Mouse (Mus musculus): Measurements from ENCODE around the gene Sim1. TPM values are rescaled to one million over a fixed set of nuclear protein-coding genes. Genes with fewer than 3 reads are reported as not detected.

The Sim1 gene
- polyA plus RNA-seq, 1 experiment from 2014 or later, result 0.23 TPM

DNA sequence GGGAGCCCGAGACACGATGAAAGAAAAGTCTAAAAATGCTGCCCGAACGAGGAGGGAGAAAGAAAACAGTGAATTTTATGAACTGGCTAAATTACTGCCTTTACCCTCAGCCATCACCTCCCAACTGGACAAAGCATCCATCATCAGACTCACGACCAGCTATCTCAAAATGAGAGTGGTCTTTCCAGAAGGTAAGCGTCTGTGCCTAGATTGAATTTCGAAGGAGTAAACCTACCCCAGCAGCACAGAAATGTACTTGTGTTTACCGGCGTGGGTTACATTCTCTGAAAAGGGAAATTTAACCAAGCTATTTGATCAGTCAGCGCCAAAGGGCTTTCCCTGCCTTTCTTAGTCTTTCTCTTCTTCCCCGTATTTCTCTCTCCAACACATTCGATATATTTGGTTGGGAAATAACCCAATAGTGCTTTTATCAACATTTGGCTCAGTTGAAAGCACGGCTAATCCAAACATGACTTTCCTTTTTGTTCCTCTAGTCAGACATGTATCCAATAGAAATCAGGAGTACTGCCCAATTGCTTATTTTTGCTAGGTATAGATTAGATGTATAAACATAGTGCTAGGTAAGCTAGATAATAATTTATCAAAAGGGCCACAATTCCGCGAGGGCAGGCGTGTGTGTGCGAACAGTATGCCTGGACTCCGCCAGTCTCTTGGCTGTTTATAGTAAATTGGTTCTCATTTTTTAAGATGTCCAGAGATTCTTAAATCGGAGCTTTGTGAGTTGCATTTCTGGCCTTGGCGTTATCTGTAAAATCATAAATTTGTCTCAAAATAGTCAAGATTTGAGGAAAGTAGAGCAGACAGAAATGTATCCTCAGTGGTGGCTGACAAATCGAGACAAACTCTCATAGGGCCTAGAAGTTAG lies 1.6 kb downstream of the Sim1 start:
- no peak overlapping the region for H3K27ac ChIP-seq
- H3K9ac ChIP-seq, result no peak overlapping the region
- peak overlapping the region; percentile 83; the same call in 1 of the 2 replicates for H3K4me2 ChIP-seq
- peaks cover 22% of the 10 kb centered on the region; the same call in 1 of the 2 replicates for H3K4me1 ChIP-seq
- peaks cover 76% of the 10 kb centered on the region for H3K27me3 ChIP-seq (replicated peaks)
- no peak for ATAC-seq (ENCODE audit: insufficient read depth, low FRiP score, low read depth)
- no peaks in the 10 kb centered on the region for H3K9me3 ChIP-seq
- H3K4me3 ChIP-seq (replicated peaks), result peak overlapping the region; percentile 48; the same call in 1 of the 2 replicates
- 6% methylated on average over 21 of the region's 21 CpGs for WGBS
- no peaks in the 10 kb centered on the region for H3K36me3 ChIP-seq

DNA sequence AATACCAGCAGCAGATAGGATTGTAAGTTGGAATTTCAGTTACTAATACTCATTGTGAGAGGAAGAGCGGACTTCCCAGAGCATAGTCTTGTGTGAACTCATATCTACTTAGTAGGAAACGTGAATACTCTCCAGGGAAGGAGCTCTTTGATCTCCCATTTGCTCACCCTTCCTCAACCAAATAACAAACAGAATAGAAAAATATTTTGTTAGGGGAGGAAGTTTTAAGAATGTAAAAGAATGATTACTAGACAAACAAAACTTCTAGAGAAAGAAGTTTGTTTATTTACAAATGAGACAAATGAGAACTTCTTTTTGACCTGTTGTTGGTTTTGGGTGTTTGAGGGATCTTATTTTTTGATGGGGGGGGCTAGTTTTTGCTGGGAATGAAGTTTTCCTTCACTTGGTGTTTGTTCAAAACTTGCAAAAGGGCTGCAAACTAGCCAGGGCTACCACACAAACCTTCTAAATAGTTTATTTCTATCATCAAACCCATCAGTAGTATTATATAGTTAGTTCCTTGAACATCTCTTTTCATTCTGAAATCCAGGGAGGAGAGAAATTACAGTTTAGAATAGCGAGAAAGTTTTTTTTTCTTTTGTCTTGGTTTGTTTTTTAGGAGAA lies 2.3 kb downstream of the Sim1 start:
- no peak overlapping the region for H3K27ac ChIP-seq
- H3K36me3 ChIP-seq, result no peaks in the 10 kb centered on the region
- H3K27me3 ChIP-seq (replicated peaks), result peaks cover 77% of the 10 kb centered on the region
- H3K4me2 ChIP-seq, result no peak overlapping the region
- H3K4me3 ChIP-seq (replicated peaks), result no peak overlapping the region
- no peak overlapping the region for H3K9ac ChIP-seq
- WGBS, result 17% methylated on average over 3 of the region's 3 CpGs
- ATAC-seq (ENCODE audit: insufficient read depth, low FRiP score, low read depth), result no peak
- no peaks in the 10 kb centered on the region for H3K9me3 ChIP-seq
- H3K4me1 ChIP-seq, result peaks cover 24% of the 10 kb centered on the region; the same call in 1 of the 2 replicates

DNA sequence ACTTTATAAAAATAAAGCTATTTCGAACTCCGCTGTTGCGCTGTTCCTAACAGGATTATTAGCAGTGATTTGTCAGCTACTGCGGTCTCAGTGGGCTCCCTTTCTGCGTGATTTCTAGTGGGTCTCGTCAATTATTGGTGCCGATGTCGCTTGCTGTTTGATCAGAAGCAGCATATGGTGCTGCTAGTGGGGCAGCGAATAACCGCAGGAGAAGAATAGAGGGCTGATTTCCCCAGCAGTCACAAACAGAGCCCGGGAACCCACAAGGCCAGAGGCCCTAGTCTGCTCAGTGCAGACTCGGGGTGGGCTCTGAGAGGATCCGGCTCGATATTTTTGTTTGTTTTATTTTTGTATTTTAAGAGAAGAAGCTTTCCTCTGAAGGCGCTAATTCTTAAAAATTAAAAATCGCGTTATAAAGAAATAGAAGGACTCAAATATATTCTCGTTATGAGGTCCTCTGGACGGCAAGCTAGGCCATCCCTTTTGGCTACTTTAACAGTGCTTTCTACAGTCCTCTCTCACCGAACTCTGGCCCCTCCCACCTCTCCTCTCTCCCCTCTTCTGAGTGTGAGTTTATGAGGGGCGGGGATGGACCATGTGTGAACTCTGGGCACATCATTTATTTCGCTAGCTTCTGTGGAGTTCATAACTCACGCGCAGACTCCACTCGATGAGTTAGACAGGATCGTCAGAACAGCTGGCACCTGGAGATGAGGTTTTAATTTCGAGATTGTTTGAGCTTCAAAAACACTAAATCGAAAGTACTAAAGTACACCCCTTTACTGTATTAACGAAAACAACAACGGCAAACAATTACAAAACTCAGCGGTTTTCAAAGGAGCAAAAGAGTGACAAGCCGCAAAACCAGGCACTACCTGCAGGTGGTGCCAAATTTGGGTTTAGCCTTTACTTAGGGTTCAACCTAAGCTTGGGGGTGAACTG lies 3.2 kb downstream of the Sim1 start:
- no peaks in the 10 kb centered on the region for H3K36me3 ChIP-seq
- H3K4me3 ChIP-seq (replicated peaks), result 0 out of 2 replicates have a peak overlapping the region, but pooled peaks have one; percentile 8
- H3K9me3 ChIP-seq, result no peaks in the 10 kb centered on the region
- peaks cover 25% of the 10 kb centered on the region; the same call in 1 of the 2 replicates for H3K4me1 ChIP-seq
- no peak overlapping the region for H3K9ac ChIP-seq
- H3K27me3 ChIP-seq (replicated peaks), result peaks cover 76% of the 10 kb centered on the region
- ATAC-seq (ENCODE audit: insufficient read depth, low FRiP score, low read depth), result no peak
- WGBS, result 6% methylated on average over 32 of the region's 32 CpGs
- H3K4me2 ChIP-seq, result 0 out of 2 replicates have a peak overlapping the region, but pooled peaks have one; percentile 8
- no peak overlapping the region for H3K27ac ChIP-seq

DNA sequence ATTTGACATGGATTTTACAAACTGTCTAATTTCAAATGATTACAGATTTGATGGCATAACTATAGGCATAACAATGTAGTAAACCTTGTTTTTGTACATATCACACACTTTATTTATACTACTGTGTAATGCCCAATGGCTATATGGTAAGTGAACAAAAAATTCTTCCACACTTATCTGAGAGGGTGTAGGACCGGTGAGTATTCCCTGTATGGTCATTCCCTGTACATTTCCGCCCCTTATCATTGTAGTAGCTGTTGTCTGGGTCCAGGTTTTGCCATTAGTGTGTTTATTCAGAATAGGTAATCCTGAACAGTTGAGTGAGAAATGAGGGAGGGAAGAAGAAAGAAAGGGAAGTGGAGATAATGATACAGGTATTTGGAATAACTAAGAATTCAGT lies 4.1 kb downstream of the Sim1 start:
- ATAC-seq (ENCODE audit: insufficient read depth, low FRiP score, low read depth), result no peak
- 20% methylated on average over 2 of the region's 2 CpGs for whole genome bisulfite sequencing
- Histone ChIP-seq H3K4me2 (no peak overlapping the region), H3K4me1 (peaks cover 25% of the 10 kb centered on the region; the same call in 1 of the 2 replicates), H3K4me3 (replicated peaks) (no peak overlapping the region), H3K27ac (no peak overlapping the region), H3K27me3 (replicated peaks) (peaks cover 74% of the 10 kb centered on the region), H3K9me3 (no peaks in the 10 kb centered on the region), H3K9ac (no peak overlapping the region), H3K36me3 (no peaks in the 10 kb centered on the region)

DNA sequence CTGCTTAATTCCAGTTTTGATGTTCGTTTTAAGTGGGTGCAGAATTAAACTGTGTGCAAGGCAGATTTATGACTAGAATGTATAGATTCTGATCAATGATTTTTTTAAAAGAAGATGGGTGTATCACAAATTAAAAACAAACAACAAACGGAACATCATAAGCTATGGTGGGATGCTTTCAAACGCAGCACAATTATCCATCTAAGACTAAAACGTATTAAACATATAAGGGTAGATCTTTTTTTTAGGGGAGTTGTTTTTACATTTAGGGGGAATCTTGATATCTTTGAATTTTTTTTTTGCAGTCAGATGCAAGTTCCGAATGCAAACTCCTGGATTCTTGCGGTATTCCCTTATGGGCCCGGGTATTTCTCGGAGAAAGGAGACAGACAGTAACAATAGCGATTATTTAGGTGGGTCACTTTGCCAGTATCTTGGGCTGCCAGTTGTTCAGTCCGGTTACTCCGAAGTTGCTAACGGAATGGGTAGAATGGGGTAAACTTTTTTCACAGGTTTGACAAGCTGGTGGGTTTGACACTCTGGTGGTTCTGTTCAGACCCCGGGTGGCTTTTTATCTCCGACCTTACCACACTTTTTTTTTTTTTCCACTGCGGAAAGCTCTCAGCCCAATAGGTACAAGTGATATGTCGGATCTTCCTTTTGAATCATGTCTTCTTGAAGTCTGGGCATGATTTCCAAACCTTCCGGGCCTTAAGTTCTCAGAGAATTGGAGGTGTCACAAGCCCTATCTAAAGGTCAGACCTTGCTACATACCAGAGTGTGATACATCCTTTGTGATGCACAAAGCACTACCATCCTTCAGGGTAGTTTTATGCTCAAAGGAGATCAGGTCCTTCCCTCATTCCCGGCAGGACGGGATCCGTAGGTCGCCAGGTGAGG lies 5.5 kb downstream of the Sim1 start:
- 0 out of 2 replicates have a peak, but pooled peaks cover 13% of the 10 kb centered on the region for H3K4me1 ChIP-seq
- 8% methylated on average over 21 of the region's 21 CpGs for WGBS
- 0 out of 2 replicates have a peak overlapping the region, but pooled peaks have one; percentile 10 for H3K4me3 ChIP-seq (replicated peaks)
- H3K4me2 ChIP-seq, result peak overlapping the region; percentile 39; the same call in 1 of the 2 replicates
- no peak overlapping the region for H3K27ac ChIP-seq
- no peak overlapping the region for H3K9ac ChIP-seq
- H3K9me3 ChIP-seq, result no peaks in the 10 kb centered on the region
- peaks cover 73% of the 10 kb centered on the region for H3K27me3 ChIP-seq (replicated peaks)
- H3K36me3 ChIP-seq, result no peaks in the 10 kb centered on the region
- ATAC-seq (ENCODE audit: insufficient read depth, low FRiP score, low read depth), result no peak

DNA sequence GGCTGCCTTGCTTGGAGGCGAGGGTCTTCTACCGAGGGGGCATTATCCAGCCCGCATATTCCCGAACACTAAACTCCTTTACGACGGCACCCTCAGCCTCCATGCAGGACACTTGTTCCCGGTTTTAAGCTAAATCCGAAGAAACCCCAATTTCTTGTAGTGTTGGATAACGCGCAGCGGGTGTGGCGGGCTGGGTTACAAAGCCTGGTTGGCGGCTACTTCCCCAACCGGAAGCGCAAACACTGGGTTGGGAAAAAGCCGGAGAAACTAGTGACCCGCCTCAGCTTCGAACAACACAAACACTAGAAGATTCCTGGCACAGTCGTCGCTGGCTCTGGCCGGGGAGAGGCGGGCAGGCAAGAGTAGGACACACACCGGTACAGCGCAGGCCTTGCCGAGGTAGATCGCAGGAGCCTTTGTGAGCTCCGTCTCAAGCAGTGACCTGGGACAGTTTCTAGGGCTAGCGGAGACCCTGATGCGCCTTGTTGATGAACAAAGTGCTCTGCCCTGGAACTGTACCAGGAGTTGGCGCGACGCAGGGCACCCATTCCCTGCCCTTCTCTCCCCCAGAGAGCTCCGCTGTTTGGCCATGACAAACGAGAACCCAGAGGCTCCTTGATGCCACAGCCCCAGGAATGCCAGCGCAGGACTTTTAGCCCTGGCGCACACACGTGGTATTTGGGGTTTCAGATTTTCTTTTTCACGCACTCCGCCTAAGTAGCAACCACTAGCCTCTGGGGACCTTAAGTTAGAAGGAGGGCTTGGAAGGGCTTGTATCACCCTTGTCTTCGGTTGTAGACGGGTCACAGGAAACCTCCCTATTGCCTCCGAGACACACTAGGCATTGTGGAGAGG lies 6.4 kb downstream of the Sim1 start:
- H3K9ac ChIP-seq, result no peak overlapping the region
- WGBS, result 3% methylated on average over 42 of the region's 42 CpGs
- peaks cover 73% of the 10 kb centered on the region for H3K27me3 ChIP-seq (replicated peaks)
- no peaks in the 10 kb centered on the region for H3K9me3 ChIP-seq
- H3K4me3 ChIP-seq (replicated peaks), result peak overlapping the region; percentile 10; the same call in 1 of the 2 replicates
- no peaks in the 10 kb centered on the region for H3K36me3 ChIP-seq
- ATAC-seq (ENCODE audit: insufficient read depth, low FRiP score, low read depth), result no peak
- 0 out of 2 replicates have a peak, but pooled peaks cover 12% of the 10 kb centered on the region for H3K4me1 ChIP-seq
- H3K27ac ChIP-seq, result no peak overlapping the region
- H3K4me2 ChIP-seq, result peak overlapping the region; percentile 39

DNA sequence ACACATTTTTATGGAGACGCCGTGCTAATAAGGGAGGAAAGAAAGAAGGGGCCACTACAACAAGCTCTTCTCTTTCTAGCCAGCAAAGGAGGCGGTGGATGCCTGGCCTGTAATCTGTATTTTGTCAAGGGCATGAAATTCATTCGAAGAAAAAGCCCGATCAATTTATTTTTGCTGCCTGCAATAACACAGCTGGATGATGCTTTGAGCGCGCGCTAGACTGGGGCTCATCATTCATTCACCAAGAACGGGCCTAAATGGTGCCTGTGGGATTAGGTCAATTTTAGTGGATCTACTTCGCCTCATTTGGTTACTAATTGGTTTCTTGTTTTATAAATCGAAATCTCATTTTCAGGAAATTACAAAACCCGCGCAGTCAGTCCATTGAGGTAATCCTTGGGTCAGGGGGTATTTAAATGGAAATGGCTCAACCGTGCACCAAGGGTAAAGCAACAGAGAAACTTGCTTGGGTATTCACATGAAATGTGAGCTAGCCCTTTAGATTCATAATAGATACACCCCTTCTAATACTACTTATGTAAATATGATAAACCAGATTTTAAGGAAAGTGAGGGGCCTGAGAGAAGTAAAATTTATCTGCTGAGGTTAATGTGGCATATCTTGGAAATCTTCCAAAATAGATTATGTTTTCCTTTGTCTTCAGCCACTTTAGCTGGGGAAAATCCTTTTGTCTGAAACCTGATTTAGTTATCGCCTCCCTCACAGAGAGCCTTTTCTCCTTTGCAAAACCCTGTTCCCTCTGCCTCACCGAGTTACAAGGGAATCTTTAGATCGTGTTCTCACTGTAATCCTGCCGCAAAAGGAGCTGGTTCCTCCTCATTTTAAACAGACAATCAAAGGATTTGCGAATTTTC lies 7.3 kb downstream of the Sim1 start:
- Histone ChIP-seq H3K9ac (no peak overlapping the region), H3K9me3 (no peaks in the 10 kb centered on the region), H3K27ac (no peak overlapping the region), H3K27me3 (replicated peaks) (peaks cover 79% of the 10 kb centered on the region), H3K4me2 (peak overlapping the region; percentile 38; the same call in 1 of the 2 replicates), H3K4me1 (0 out of 2 replicates have a peak, but pooled peaks cover 12% of the 10 kb centered on the region), H3K36me3 (no peaks in the 10 kb centered on the region), H3K4me3 (replicated peaks) (no peak overlapping the region)
- 10% methylated on average over 19 of the region's 19 CpGs for WGBS
- ATAC-seq (ENCODE audit: insufficient read depth, low FRiP score, low read depth), result no peak

DNA sequence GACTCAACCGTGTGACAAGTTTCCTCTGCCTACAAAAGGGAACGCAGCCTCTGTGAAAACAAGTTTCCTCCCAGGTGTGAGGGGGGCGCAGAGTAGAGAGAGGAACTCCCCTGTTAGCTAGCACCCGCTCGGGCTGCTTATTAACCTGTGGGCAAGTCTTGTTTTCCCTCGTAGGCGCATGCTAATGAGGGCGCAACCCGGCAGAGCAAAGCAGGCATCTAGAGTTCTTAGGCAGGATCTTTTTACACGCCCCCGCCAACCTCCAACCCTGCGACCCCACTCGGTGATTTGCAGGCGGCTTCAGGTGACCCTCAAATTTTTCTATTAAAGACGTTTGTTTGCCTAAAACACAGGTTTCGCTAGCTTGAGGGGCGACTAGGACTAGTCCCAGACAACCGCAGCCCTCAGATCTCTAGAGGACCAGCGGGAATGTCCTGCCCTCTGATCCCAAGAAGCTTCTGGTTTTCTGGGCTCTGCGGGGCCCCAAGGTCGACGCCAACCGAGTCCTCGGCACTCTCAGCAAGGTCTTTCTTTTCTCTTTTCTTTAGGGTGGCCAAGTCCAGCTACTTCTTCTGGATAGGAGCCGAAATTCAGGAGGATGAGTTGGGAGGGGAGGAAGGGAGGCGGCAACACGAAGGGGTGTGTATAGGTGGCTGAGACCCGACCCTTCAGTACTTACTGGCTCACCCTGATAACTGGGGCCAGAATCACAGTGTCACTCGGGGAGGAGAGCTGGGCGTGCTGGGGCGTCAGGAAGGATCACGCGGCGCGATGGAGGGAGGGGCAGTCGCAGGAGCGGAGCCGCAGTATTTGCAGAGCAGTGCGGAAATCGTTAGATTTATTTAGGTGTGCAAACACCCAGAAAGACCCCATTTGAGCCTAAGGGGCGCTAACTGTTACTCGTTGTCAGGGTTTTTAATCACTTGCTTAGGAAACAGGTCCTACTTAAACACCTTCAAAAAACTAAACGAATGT lies 8.5 kb downstream of the Sim1 start:
- peaks cover 83% of the 10 kb centered on the region for H3K27me3 ChIP-seq (replicated peaks)
- H3K27ac ChIP-seq, result peak overlapping the region; percentile 51
- no peaks in the 10 kb centered on the region for H3K9me3 ChIP-seq
- 1% methylated on average over 43 of the region's 43 CpGs for WGBS
- peak overlapping the region; percentile 20 for H3K4me3 ChIP-seq (replicated peaks)
- no peak overlapping the region for H3K9ac ChIP-seq
- H3K4me2 ChIP-seq, result peak overlapping the region; percentile 38
- 0 out of 2 replicates have a peak, but pooled peaks cover 12% of the 10 kb centered on the region for H3K4me1 ChIP-seq
- peak; percentile 70; the same call in 1 of the 2 replicates for ATAC-seq (ENCODE audit: insufficient read depth, low FRiP score, low read depth)
- no peaks in the 10 kb centered on the region for H3K36me3 ChIP-seq

All from stomach, embryonic 15.5 days (tissue).